9 mouse cellular contexts compared by ENCODE assay signal in genomic region chr11:49869762-49870161, GRCm38 (mm10). TPM values are rescaled to one million over a fixed set of nuclear protein-coding genes. Genes with fewer than 3 reads are reported as not detected.
DNase-seq lines count a peak whose midpoint lies in the region; ATAC-seq and TF ChIP-seq lines count a peak whose summit lies in the region.
"Had no signal": no experiment of that assay in that cellular context is flagged by ENCODE, and none has a peak within 500 bp of the region (broad histone marks: within the 10 kb centered on the region; RNA-seq: fewer than 3 reads in every experiment).

No protein-coding gene starts in this region.

- no peak overlapping the region for H3K27ac ChIP-seq in left cerebral cortex, adult 2 months
- H3K27ac ChIP-seq in liver, embryonic 13.5 days, result no peak overlapping the region

- no peak overlapping the region for H3K4me3 ChIP-seq in left cerebral cortex, adult 2 months
- no peak overlapping the region for H3K4me3 ChIP-seq in liver, embryonic 13.5 days (replicated peaks)
- H3K4me3 ChIP-seq: erythroblast, embryonic 14.5 days had no signal

- ATAC-seq in liver, embryonic 13.5 days (ENCODE audit: low read depth), result no peak

- peak; percentile 76 for TF ChIP-seq CTCF in left cerebral cortex, adult 2 months (IDR thresholded peaks at IDR 0.05)

- H3K4me2 ChIP-seq in liver, embryonic 13.5 days, result no peak overlapping the region

- H3K36me3 ChIP-seq in liver, embryonic 13.5 days, result peaks cover 62% of the 10 kb centered on the region

- peak; percentile 47 to 49 for DNase-seq in left cerebral cortex, adult 2 months (ENCODE audit: extremely low spot score in 1 of 2, low spot score in 2 of 2)
- DNase-seq in left cerebral cortex, adult 9 months (ENCODE audit: low spot score in 2 of 2), result no peak
- DNase-seq in Muller cell, postnatal 12 days (ENCODE audit: inconsistent ontology term), result peak; percentile 39
- DNase-seq in cerebellum, postnatal 10 days, result peak; percentile 76 to 78
- DNase-seq in heart, postnatal 4 days, result peak; percentile 61
- peak; percentile 31 for DNase-seq in liver, embryonic 13.5 days
- DNase-seq in neural tube, embryonic 10.5 days (ENCODE audit: extremely low spot score, low spot score), result peak; percentile 45
- no peak for DNase-seq in layer of hippocampus, adult 11-12 months (ENCODE audit: low spot score)

- no peak overlapping the region for H3K9ac ChIP-seq in liver, embryonic 13.5 days

- H3K27me3 ChIP-seq in liver, embryonic 13.5 days, result no peaks in the 10 kb centered on the region

- H3K4me1 ChIP-seq in liver, embryonic 13.5 days (replicated peaks), result peaks cover 26% of the 10 kb centered on the region

- no peaks in the 10 kb centered on the region for H3K9me3 ChIP-seq in liver, embryonic 13.5 days (replicated peaks)

- intact Hi-C loops in left cerebral cortex, adult 2 months (cut with DNase I), result loop anchor here (1.0 kb wide), 2 partner anchors 141 to 215 kb away; no protein-coding TSS in a partner anchor

RNA-seq across cellular contexts. Expression of gene Mapk9, which starts 23.2 kb away (rescaled TPM):
- 100 to 1,000 TPM; 221 to 222 TPM for total RNA-seq in left cerebral cortex, adult 2 months (2021)
- 10 to 100 TPM; 51.4 to 53.6 TPM for total RNA-seq in heart, postnatal 4 days (2021)
- 21.6 and 28.3 TPM in 2 replicates for polyA plus RNA-seq in liver, embryonic 13.5 days (2015; fragmentation: Nextera tagmentation; extraction: Ambion mirVana)

RNA-seq across cellular contexts. Expression of gene Rasgef1c, which starts 31.9 kb away (rescaled TPM):
- 10 to 100 TPM; 35.3 to 39.5 TPM for total RNA-seq in left cerebral cortex, adult 2 months (2021)
- not detected for total RNA-seq in heart, postnatal 4 days (2021)
- polyA plus RNA-seq in liver, embryonic 13.5 days (2015; fragmentation: Nextera tagmentation; extraction: Ambion mirVana), result not detected in 2 replicates
- polyA plus RNA-seq: erythroblast, embryonic 14.5 days had no signal

Comparison
In these comparisons a context has a peak if more than half of its experiments do, and no peak if none do; other contexts are left out.
1. DNase-seq: peak in left cerebral cortex, adult 2 months (2 of 2), Muller cell, postnatal 12 days (single experiment), cerebellum, postnatal 10 days (2 of 2), heart, postnatal 4 days (single experiment), liver, embryonic 13.5 days (single experiment) and neural tube, embryonic 10.5 days (single experiment); none in left cerebral cortex, adult 9 months (0 of 2) and layer of hippocampus, adult 11-12 months (single experiment).
2. RNA of gene Mapk9, which starts 23.2 kb away (total RNA-seq): 221 to 222 TPM in left cerebral cortex, adult 2 months; 51.4 to 53.6 TPM in heart, postnatal 4 days; every median in the first group is over 4 times any median in the second.
3. RNA of gene Rasgef1c, which starts 31.9 kb away (total RNA-seq): 35.3 to 39.5 TPM in left cerebral cortex, adult 2 months; not detected in heart, postnatal 4 days; every median in the first group is over 10 times any median in the second.